17 mouse cellular contexts compared by ENCODE assay signal in the genomic region with DNA sequence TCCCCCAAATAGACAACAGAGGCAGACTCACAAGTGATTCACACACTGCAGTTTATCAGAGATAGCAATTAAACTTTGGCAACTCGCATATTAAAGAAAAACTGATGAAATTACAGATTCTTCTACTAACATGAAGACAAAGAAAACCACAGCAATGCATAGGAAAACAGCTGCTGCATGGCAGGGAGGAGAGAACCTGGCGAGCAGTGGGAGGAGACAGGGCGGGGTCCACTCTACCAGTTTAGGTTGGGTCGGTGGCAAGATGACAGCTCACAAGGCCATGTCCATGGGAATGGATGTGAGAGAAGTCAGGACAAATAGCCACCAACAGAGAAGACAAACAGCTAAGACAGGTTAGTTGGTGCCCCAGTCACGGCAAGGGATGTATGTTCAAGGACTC. TPM values are rescaled to one million over a fixed set of nuclear protein-coding genes. Genes with fewer than 3 reads are reported as not detected.
DNase-seq lines count a peak whose midpoint lies in the region; ATAC-seq and TF ChIP-seq lines count a peak whose summit lies in the region.
"Had no signal": no experiment of that assay in that cellular context is flagged by ENCODE, and none has a peak within 500 bp of the region (broad histone marks: within the 10 kb centered on the region; RNA-seq: fewer than 3 reads in every experiment).

No protein-coding gene starts in this region.

- DNase-seq in gastrocnemius, adult 2 months = no peak
- no peak for DNase-seq in gastrocnemius, postnatal 36 days
- no peak for DNase-seq in lung, postnatal 0 days (ENCODE audit: low spot score)
- no peak for DNase-seq in lung, adult 2 months
- no peak for DNase-seq in limb, embryonic 10.5 days (ENCODE audit: low spot score)
- DNase-seq in thymus, postnatal 14 days = peak; percentile 52
- DNase-seq in left cerebral cortex, adult 8-10 months (ENCODE audit: low spot score in 2 of 2) = no peak
- DNase-seq in right cerebral cortex, postnatal 10 days (ENCODE audit: low spot score in 2 of 2) = no peak
- DNase-seq: layer of hippocampus, adult 9-11 months; right cerebral cortex, postnatal 14 days had no signal

- peaks cover 27% of the 10 kb centered on the region for H3K36me3 ChIP-seq in lung, postnatal 0 days (ENCODE audit: insufficient read depth, low read length)
- peaks cover 66% of the 10 kb centered on the region for H3K36me3 ChIP-seq in limb, embryonic 10.5 days

- intact Hi-C loops in gastrocnemius, adult 2 months (cut with DNase I) = loop anchor here (5.0 kb wide), 1 partner anchor 110 kb away; no protein-coding TSS in a partner anchor
- intact Hi-C loops in gastrocnemius, postnatal 36 days (cut with DNase I) = no loop called here

- H3K9me3 ChIP-seq in lung, postnatal 0 days (ENCODE audit: low read length) = no peaks in the 10 kb centered on the region
- no peaks in the 10 kb centered on the region for H3K9me3 ChIP-seq in limb, embryonic 10.5 days (replicated peaks)
- H3K9me3 ChIP-seq: G1E; midbrain, embryonic 13.5 days; neural tube, embryonic 15.5 days had no signal

- TF ChIP-seq EP300 in lung, postnatal 0 days (IDR thresholded peaks at IDR 0.05) = no peak

- no peaks in the 10 kb centered on the region for H3K27me3 ChIP-seq in lung, postnatal 0 days (replicated peaks; ENCODE audit: insufficient read depth, low read length)
- no peaks in the 10 kb centered on the region for H3K27me3 ChIP-seq in limb, embryonic 10.5 days (ENCODE audit: low read depth, poor library complexity, severe bottlenecking)
- H3K27me3 ChIP-seq: midbrain, embryonic 13.5 days; neural tube, embryonic 15.5 days had no signal

- no peak overlapping the region for H3K4me2 ChIP-seq in lung, postnatal 0 days (replicated peaks; ENCODE audit: low read depth, low read length)
- H3K4me2 ChIP-seq: midbrain, embryonic 13.5 days; neural tube, embryonic 15.5 days had no signal

- H3K4me3 ChIP-seq in gastrocnemius, adult 2 months = peak overlapping the region; percentile 68
- H3K4me3 ChIP-seq in lung, postnatal 0 days (ENCODE audit: low read depth, low read length) = 0 out of 2 replicates have a peak overlapping the region, but pooled peaks have one; percentile 17
- no peak overlapping the region for H3K4me3 ChIP-seq in lung, adult 2 months (replicated peaks; ENCODE audit: extremely low read depth, low read depth, low read length)
- H3K4me3 ChIP-seq in limb, embryonic 10.5 days = no peak overlapping the region
- H3K4me3 ChIP-seq: midbrain, embryonic 13.5 days; neural tube, embryonic 15.5 days had no signal

- H3K9ac ChIP-seq in lung, postnatal 0 days (replicated peaks; ENCODE audit: low read depth) = no peak overlapping the region
- H3K9ac ChIP-seq: liver, embryonic 14.5 days; midbrain, embryonic 13.5 days; neural tube, embryonic 15.5 days had no signal

- no peak for ATAC-seq in lung, postnatal 0 days
- ATAC-seq: inflammation-experienced regulatory T-cells, adult 6 months; midbrain, embryonic 13.5 days had no signal

- 71% methylated on average over 5 of the region's 5 CpGs for WGBS in lung, postnatal 0 days
- 77% methylated on average over 5 of the region's 5 CpGs for WGBS in lung, adult 2 months
- 85% methylated on average over 5 of the region's 5 CpGs for WGBS in limb, embryonic 10.5 days

- TF ChIP-seq POLR2A in lung, adult 2 months (IDR thresholded peaks at IDR 0.05; ENCODE audit: borderline replicate concordance, extremely low read depth, low read depth, low read length) = no peak

- H3K4me1 ChIP-seq in lung, postnatal 0 days (ENCODE audit: insufficient read depth, low read depth, low read length) = no peaks in the 10 kb centered on the region
- peaks cover 2% of the 10 kb centered on the region; the same call in 1 of the 2 replicates for H3K4me1 ChIP-seq in lung, adult 2 months (ENCODE audit: control insufficient read depth, insufficient read depth, low read length)
- H3K4me1 ChIP-seq in limb, embryonic 10.5 days = peaks cover 24% of the 10 kb centered on the region
- H3K4me1 ChIP-seq: midbrain, embryonic 13.5 days had no signal

- TF ChIP-seq CTCF in gastrocnemius, adult 2 months (IDR thresholded peaks at IDR 0.05) = no peak
- no peak for TF ChIP-seq CTCF in lung, postnatal 0 days (IDR thresholded peaks at IDR 0.05)
- no peak for TF ChIP-seq CTCF in lung, adult 2 months (IDR thresholded peaks at IDR 0.05; ENCODE audit: insufficient read depth, low read length)

- peak overlapping the region; percentile 78; the same call in 1 of the 2 replicates for H3K27ac ChIP-seq in gastrocnemius, adult 2 months
- H3K27ac ChIP-seq in lung, postnatal 0 days (ENCODE audit: low read length) = peak overlapping the region; percentile 47; the same call in 1 of the 2 replicates
- H3K27ac ChIP-seq in limb, embryonic 10.5 days = peak overlapping the region; percentile 79; the same call in 1 of the 2 replicates
- H3K27ac ChIP-seq: liver, embryonic 14.5 days; midbrain, embryonic 13.5 days; neural tube, embryonic 15.5 days had no signal

RNA-seq across cellular contexts. Expression of gene Cldn22, which starts 28.5 kb away (rescaled TPM):
- total RNA-seq in gastrocnemius, adult 2 months (2021) = under 1 TPM; 0.31 TPM
- under 1 TPM in 1 of 2 experiments, not detected in 1; 0.69 TPM for total RNA-seq in gastrocnemius, postnatal 36 days (2021)
- not detected in 2 replicates for polyA plus RNA-seq in lung, postnatal 0 days (2015; fragmentation: Nextera tagmentation; extraction: Ambion mirVana)
- 1.6 and 2.7 TPM in 2 replicates for polyA plus RNA-seq in lung, adult 2 months (2012; rRNA removed)
- polyA plus RNA-seq in limb, embryonic 10.5 days (2016; fragmentation: Nextera tagmentation; extraction: Ambion mirVana) = not detected in 2 replicates
- 1 to 10 TPM in 3 of 4 experiments, under 1 TPM in 1; 0.39 to 2.4 (median 1.5) TPM for total RNA-seq in left cerebral cortex, adult 8-10 months (2022)
- total RNA-seq: heart, adult 8-10 months had no signal
- polyA plus RNA-seq: brain, embryonic 14.5 days; G1E; inflammation-experienced regulatory T-cells, adult 6 months; liver, embryonic 14.5 days; midbrain, embryonic 13.5 days; neural tube, embryonic 15.5 days had no signal

RNA-seq across cellular contexts. Expression of gene Cldn24, which starts 30.8 kb away (rescaled TPM):
- not detected for total RNA-seq in gastrocnemius, adult 2 months (2021)
- total RNA-seq in gastrocnemius, postnatal 36 days (2021) = not detected
- not detected in 2 replicates for polyA plus RNA-seq in lung, postnatal 0 days (2015; fragmentation: Nextera tagmentation; extraction: Ambion mirVana)
- not detected in 2 replicates for polyA plus RNA-seq in lung, adult 2 months (2012; rRNA removed)
- polyA plus RNA-seq in limb, embryonic 10.5 days (2016; fragmentation: Nextera tagmentation; extraction: Ambion mirVana) = not detected in 2 replicates
- not detected for total RNA-seq in left cerebral cortex, adult 8-10 months (2022)
- total RNA-seq: heart, adult 8-10 months had no signal
- polyA plus RNA-seq: brain, embryonic 14.5 days; G1E; inflammation-experienced regulatory T-cells, adult 6 months; liver, embryonic 14.5 days; midbrain, embryonic 13.5 days; neural tube, embryonic 15.5 days had no signal

Comparison
In these comparisons a context has a peak if more than half of its experiments do, and no peak if none do; other contexts are left out.
1. H3K4me3 ChIP-seq: peak in gastrocnemius, adult 2 months (single experiment) and lung, postnatal 0 days (single experiment); none in lung, adult 2 months (single experiment) and limb, embryonic 10.5 days (single experiment).
2. Peak in every context shown above with its lines, with median percentiles within 50 percentile points of each other: H3K27ac ChIP-seq.